Mouse (Mus musculus) cortical plate, adult 2 months (tissue): Measurements from ENCODE around the gene Slc11a2.

Source experiments
- CTCF ChIP-seq: fragments of 200-500 bp; IDR thresholded peaks from 2 replicates; pipeline ENCODE4 v1.5.1; 2011; ENCODE audit warnings: mild to moderate bottlenecking, control low read depth, low read length; ENCODE audit not compliant: insufficient read depth; ENCODE audit errors: extremely low read depth
- POLR2A ChIP-seq: fragments of 200-500 bp; IDR thresholded peaks from 2 replicates; pipeline ENCODE4 v1.6.1; 2011; ENCODE audit warnings: mild to moderate bottlenecking, low read length, control low read depth; ENCODE audit not compliant: insufficient read depth; ENCODE audit errors: extremely low read depth

DNA sequence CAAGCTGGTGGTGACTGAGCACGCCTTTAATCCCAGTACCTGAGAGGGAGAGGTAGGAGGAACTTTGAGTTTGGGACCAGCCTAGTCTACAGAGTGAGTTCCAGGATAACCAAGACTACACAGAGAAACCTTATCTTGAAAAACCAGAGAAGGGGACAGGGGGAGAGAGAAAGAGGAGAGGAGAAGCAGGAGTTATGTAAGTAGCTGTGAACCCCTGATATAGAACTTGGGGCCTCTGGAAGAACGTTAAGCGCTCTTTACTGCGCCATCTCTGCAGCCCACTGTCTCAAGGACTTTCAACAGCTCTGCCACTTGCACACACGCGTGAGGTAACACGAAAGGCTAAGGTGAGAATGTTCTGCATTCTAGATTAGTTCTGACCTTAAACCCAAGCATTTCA is 33.3 kb downstream of the Slc11a2 start:
- no peak for TF ChIP-seq POLR2A
- no peak for TF ChIP-seq CTCF
